In genomic region chr5:139150603-139151031, GRCm38 (mm10) we compare ENCODE assay signal across 8 mouse cellular contexts. TPM values are rescaled to one million over a fixed set of nuclear protein-coding genes. Genes with fewer than 3 reads are reported as not detected.
DNase-seq lines count a peak whose midpoint lies in the region; ATAC-seq and TF ChIP-seq lines count a peak whose summit lies in the region.

No protein-coding gene starts in this region.

- peak; percentile 7 for ATAC-seq in hindbrain, embryonic 16.5 days
- ATAC-seq in liver, embryonic 16.5 days (ENCODE audit: low read depth), result peak; percentile 25

- in situ Hi-C loops in ES-E14 (cut with MboI; ENCODE audit: low sequenced_read_pairs in 2 of 2, unreplicated experiment in 2 of 2), result no loop called here

- no peak for DNase-seq in heart, embryonic 10.5 days (ENCODE audit: low spot score)
- DNase-seq in heart, postnatal 36 days, result no peak
- no peak for DNase-seq in ES-E14 (ENCODE audit: low read depth, low spot score)
- DNase-seq in embryo, embryonic 11 days, result peak; percentile 55
- DNase-seq in right cerebral cortex, postnatal 25 days, result peak; percentile 53
- no peak for DNase-seq in layer of hippocampus, adult 8-10 months (ENCODE audit: low spot score in 2 of 2)

- peak overlapping the region; percentile 81 for H3K9ac ChIP-seq in ES-E14 (ENCODE audit: insufficient read depth, low read depth, low read length, poor library complexity, severe bottlenecking)
- peak overlapping the region; percentile 80 for H3K9ac ChIP-seq in hindbrain, embryonic 16.5 days (ENCODE audit: low read depth, low read length)
- peak overlapping the region; percentile 71 for H3K9ac ChIP-seq in liver, embryonic 16.5 days (ENCODE audit: low read depth, low read length)

- H3K4me1 ChIP-seq in heart, embryonic 10.5 days, result peaks cover 19% of the 10 kb centered on the region
- peaks cover 4 to 7% of the 10 kb centered on the region in 2 experiments; a peak in 2 of 4 replicates for H3K4me1 ChIP-seq in ES-E14 (ENCODE audit: control insufficient read depth in 2 of 2, insufficient read depth in 2 of 2, low read length in 2 of 2, poor library complexity in 1 of 2)
- peaks cover 17% of the 10 kb centered on the region for H3K4me1 ChIP-seq in hindbrain, embryonic 16.5 days (ENCODE audit: control insufficient read depth, insufficient read depth, low read depth, low read length)
- peaks cover 18% of the 10 kb centered on the region for H3K4me1 ChIP-seq in liver, embryonic 16.5 days (ENCODE audit: control insufficient read depth, low read depth, low read length)

- peak overlapping the region; percentile 87 for H3K27ac ChIP-seq in heart, embryonic 10.5 days
- H3K27ac ChIP-seq in ES-E14 (ENCODE audit: insufficient read depth, low read depth, low read length, poor library complexity, severe bottlenecking), result no peak overlapping the region
- H3K27ac ChIP-seq in hindbrain, embryonic 16.5 days (ENCODE audit: low read depth, low read length), result peak overlapping the region; percentile 67; the same call in 1 of the 2 replicates
- H3K27ac ChIP-seq in liver, embryonic 16.5 days (ENCODE audit: low read length), result 0 out of 2 replicates have a peak overlapping the region, but pooled peaks have one; percentile 12

- H3K4me2 ChIP-seq in hindbrain, embryonic 16.5 days (ENCODE audit: low read length), result peak overlapping the region; percentile 95
- peak overlapping the region; percentile 98 for H3K4me2 ChIP-seq in liver, embryonic 16.5 days (ENCODE audit: low read depth, low read length)

- no peaks in the 10 kb centered on the region for H3K9me3 ChIP-seq in heart, embryonic 10.5 days
- no peaks in the 10 kb centered on the region for H3K9me3 ChIP-seq in ES-E14 (ENCODE audit: control insufficient read depth, insufficient read depth, low read depth, low read length)
- no peaks in the 10 kb centered on the region for H3K9me3 ChIP-seq in hindbrain, embryonic 16.5 days (ENCODE audit: control insufficient read depth, low read length)
- no peaks in the 10 kb centered on the region for H3K9me3 ChIP-seq in liver, embryonic 16.5 days (replicated peaks; ENCODE audit: control insufficient read depth, low read length)

- peak overlapping the region; percentile 94 for H3K4me3 ChIP-seq in heart, embryonic 10.5 days
- H3K4me3 ChIP-seq in ES-E14 (ENCODE audit: insufficient read depth in 1 of 2, low read depth in 1 of 2, low read length in 2 of 2, poor library complexity in 1 of 2, severe bottlenecking in 1 of 2), result peak overlapping the region; percentile 62 to 81
- peak overlapping the region; percentile 87 for H3K4me3 ChIP-seq in hindbrain, embryonic 16.5 days (ENCODE audit: low read length)
- peak overlapping the region; percentile 88 for H3K4me3 ChIP-seq in liver, embryonic 16.5 days (ENCODE audit: low read depth, low read length)

- H3K27me3 ChIP-seq in heart, embryonic 10.5 days (ENCODE audit: insufficient read depth, poor library complexity, severe bottlenecking), result no peaks in the 10 kb centered on the region
- H3K27me3 ChIP-seq in hindbrain, embryonic 16.5 days (replicated peaks; ENCODE audit: control insufficient read depth, insufficient read depth, low read length), result no peaks in the 10 kb centered on the region
- H3K27me3 ChIP-seq in liver, embryonic 16.5 days (ENCODE audit: control insufficient read depth, insufficient read depth, low read depth, low read length), result no peaks in the 10 kb centered on the region

- H3K36me3 ChIP-seq in heart, embryonic 10.5 days, result peaks cover 42% of the 10 kb centered on the region
- H3K36me3 ChIP-seq in ES-E14 (ENCODE audit: control insufficient read depth, insufficient read depth, low read length, poor library complexity, severe bottlenecking), result peaks cover 38% of the 10 kb centered on the region
- peaks cover 17% of the 10 kb centered on the region for H3K36me3 ChIP-seq in hindbrain, embryonic 16.5 days (ENCODE audit: control insufficient read depth, insufficient read depth, low read length)
- no peaks in the 10 kb centered on the region for H3K36me3 ChIP-seq in liver, embryonic 16.5 days (ENCODE audit: control insufficient read depth, insufficient read depth)

- WGBS in heart, embryonic 10.5 days, result under 1% methylated on average over 45 of the region's 45 CpGs
- 0% methylated on average over 31 of the region's 45 CpGs for WGBS in hindbrain, embryonic 16.5 days
- under 1% methylated on average over 43 of the region's 45 CpGs for WGBS in liver, embryonic 16.5 days (ENCODE audit: insufficient replicate concordance)

- intact Hi-C loops in heart, postnatal 36 days (cut with DNase I), result loop anchor here (2.0 to 5.0 kb wide), 2 partner anchors 50 to 102 kb away; partner anchors contain the start of genes Get4 and Sun1

TF ChIP-seq in ES-E14, 5 proteins besides CTCF, POLR2A, EP300 and RAD21:
- TF ChIP-seq MAFK (IDR thresholded peaks at IDR 0.05; ENCODE audit: insufficient read depth, low read depth, low read length) (no peak), ZNF384 (IDR thresholded peaks at IDR 0.05; ENCODE audit: low read depth, low read length) (no peak), ZC3H11A (IDR thresholded peaks at IDR 0.05; ENCODE audit: borderline replicate concordance, low read depth, low read length) (no peak), HCFC1 (IDR thresholded peaks at IDR 0.05; ENCODE audit: borderline replicate concordance, insufficient read depth, low read length) (no peak), CHD2 (IDR thresholded peaks at IDR 0.05; ENCODE audit: low read depth, low read length) (no peak)

RNA-seq across cellular contexts. Expression of gene Dnaaf5, which starts 0.6 kb away (rescaled TPM):
- 9.5 and 12.5 TPM in 2 replicates for polyA plus RNA-seq in heart, embryonic 10.5 days (2016; fragmentation: Nextera tagmentation; extraction: Ambion mirVana)
- 10 to 100 TPM; 16.0 to 16.2 TPM for total RNA-seq in heart, postnatal 36 days (2021)
- total RNA-seq in ES-E14 (2012; rRNA removed), result 22.5 and 22.8 TPM in 2 replicates
- 2.6 and 5.1 TPM in 2 replicates for polyA plus RNA-seq in hindbrain, embryonic 16.5 days (2015; fragmentation: Nextera tagmentation; extraction: Ambion mirVana)
- polyA plus RNA-seq in liver, embryonic 16.5 days (2015; fragmentation: Nextera tagmentation; extraction: Ambion mirVana), result 1.3 and 2.4 TPM in 2 replicates
- total RNA-seq in layer of hippocampus, adult 8-10 months (2022), result 1 to 10 TPM; 6.7 to 9.0 (median 8.5) TPM

RNA-seq across cellular contexts. Expression of gene Prkar1b, which starts 0.8 kb away (rescaled TPM):
- polyA plus RNA-seq in heart, embryonic 10.5 days (2016; fragmentation: Nextera tagmentation; extraction: Ambion mirVana), result 7.4 and 8.3 TPM in 2 replicates
- 1 to 10 TPM; 1.5 to 4.4 TPM for total RNA-seq in heart, postnatal 36 days (2021)
- 0.74 and 3.8 TPM in 2 replicates for total RNA-seq in ES-E14 (2012; rRNA removed)
- 332 and 333 TPM in 2 replicates for polyA plus RNA-seq in hindbrain, embryonic 16.5 days (2015; fragmentation: Nextera tagmentation; extraction: Ambion mirVana)
- 0.80 and 0.96 TPM in 2 replicates for polyA plus RNA-seq in liver, embryonic 16.5 days (2015; fragmentation: Nextera tagmentation; extraction: Ambion mirVana)
- 100 to 1,000 TPM; 413 to 462 (median 429) TPM for total RNA-seq in layer of hippocampus, adult 8-10 months (2022)

RNA-seq across cellular contexts. Expression of gene Sun1, which starts 49.8 kb away (rescaled TPM):
- polyA plus RNA-seq in heart, embryonic 10.5 days (2016; fragmentation: Nextera tagmentation; extraction: Ambion mirVana), result 40.3 and 43.8 TPM in 2 replicates
- total RNA-seq in heart, postnatal 36 days (2021), result 10 to 100 TPM; 48.2 to 50.1 TPM
- total RNA-seq in ES-E14 (2012; rRNA removed), result 183 and 289 TPM in 2 replicates
- polyA plus RNA-seq in hindbrain, embryonic 16.5 days (2015; fragmentation: Nextera tagmentation; extraction: Ambion mirVana), result 40.9 and 44.7 TPM in 2 replicates
- 19.6 TPM in 2 replicates for polyA plus RNA-seq in liver, embryonic 16.5 days (2015; fragmentation: Nextera tagmentation; extraction: Ambion mirVana)
- total RNA-seq in layer of hippocampus, adult 8-10 months (2022), result 10 to 100 TPM; 87.2 to 98.8 (median 91.4) TPM

Comparison
In these comparisons a context has a peak if more than half of its experiments do, and no peak if none do; other contexts are left out.
1. DNase-seq: peak in embryo, embryonic 11 days (single experiment) and right cerebral cortex, postnatal 25 days (single experiment); none in heart, embryonic 10.5 days (single experiment), heart, postnatal 36 days (0 of 2), ES-E14 (single experiment) and layer of hippocampus, adult 8-10 months (0 of 2).
2. RNA of gene Prkar1b, which starts 0.8 kb away (total RNA-seq): 413 to 462 TPM in layer of hippocampus, adult 8-10 months; 1.5 to 4.4 TPM in heart, postnatal 36 days and 0.74 to 3.8 TPM in ES-E14; every median in the first group is over 10 times any median in the second.
3. Peak in every context shown above with its lines, with median percentiles within 50 percentile points of each other: H3K4me3 ChIP-seq and H3K9ac ChIP-seq.